Mouse (Mus musculus) kidney, embryonic 16.5 days (tissue): ENCODE data around the gene Gls2. TPM values are rescaled to one million over a fixed set of nuclear protein-coding genes. Genes with fewer than 3 reads are reported as not detected.
"Not testable (repeated sequence)": the region's sequence is repeated elsewhere in the genome, so short reads cannot be mapped to it uniquely, and the experiment has no call there.

Source experiments
- ATAC-seq: fragments of 200-750 bp; cut with Nextera tagmentation; 2 replicates; pipeline ENCODE4 v1.8.0; 2017; ENCODE audit warnings: moderate TSS enrichment; ENCODE audit not compliant: low FRiP score, low TSS enrichment
- H3K27ac ChIP-seq: fragments of 300-500 bp; sonication (generic); 2 replicates; pipeline ENCODE4 v1.5.1; 2014; ENCODE audit warnings: low read length
- H3K27me3 ChIP-seq: fragments of 300-500 bp; sonication (generic); 2 replicates; pipeline ENCODE4 v1.6.1; 2014; ENCODE audit warnings: low read length, control low read depth, mixed read lengths; ENCODE audit not compliant: insufficient read depth
- H3K36me3 ChIP-seq: fragments of 300-500 bp; sonication (generic); 2 replicates; pipeline ENCODE4 v1.6.1; 2014; ENCODE audit warnings: low read length, control low read depth, mixed read lengths; ENCODE audit not compliant: insufficient read depth
- H3K4me1 ChIP-seq: fragments of 300-500 bp; sonication (generic); 2 replicates; pipeline ENCODE4 v1.6.1; 2014; ENCODE audit warnings: low read length, control low read depth, mixed read lengths; ENCODE audit not compliant: insufficient read depth
- H3K4me2 ChIP-seq: fragments of 300-500 bp; sonication (generic); replicated peaks from 2 replicates; pipeline ENCODE4 v1.6.1; 2014; ENCODE audit warnings: low read depth, low read length
- H3K4me3 ChIP-seq: fragments of 300-500 bp; sonication (generic); 2 replicates; pipeline ENCODE4 v1.5.1; 2014; ENCODE audit warnings: mild to moderate bottlenecking, low read length
- H3K9ac ChIP-seq: fragments of 300-500 bp; sonication (generic); replicated peaks from 2 replicates; pipeline ENCODE4 v1.6.1; 2014; ENCODE audit warnings: low read length
- H3K9me3 ChIP-seq: fragments of 300-500 bp; sonication (generic); 2 replicates; pipeline ENCODE4 v1.6.1; 2016; ENCODE audit warnings: low read length, control low read depth
- WGBS: fragments of 180-500 bp; shearing (Covaris S2); extraction: QIAGEN DNeasy Blood & Tissue Kit; methylation state at CpG from one replicate; pipeline ENCODE4 v1.1.7; 2014; 5-methylcytosine and 5-hydroxymethylcytosine counted together
- polyA plus RNA-seq: library from polyadenylated mRNA; unstranded; fragments of >200 nt; fragmentation: Nextera tagmentation; extraction: Ambion mirVana; gene quantifications from 2 replicates; pipeline ENCODE4 v1.2.1, GENCODE M21; 2015

The Gls2 gene
- polyA plus RNA-seq, 1 experiment from 2014 or later, result 1.1 TPM

- peak; percentile 91 for ATAC-seq
- H3K4me2 ChIP-seq, result peak within 1 kb of the TSS; percentile 97
- WGBS, result under 1% methylated on average over 30 of the region's 30 CpGs
- no peaks in the 10 kb centered on the region for H3K9me3 ChIP-seq
- peaks cover 5% of the 10 kb centered on the region; the same call in 1 of the 2 replicates for H3K27me3 ChIP-seq
- peaks cover 2% of the 10 kb centered on the region; the same call in 1 of the 2 replicates for H3K36me3 ChIP-seq
- peak within 1 kb of the TSS; percentile 82 for H3K9ac ChIP-seq
- peaks cover 21% of the 10 kb centered on the region for H3K4me1 ChIP-seq
- H3K4me3 ChIP-seq, result peak within 1 kb of the TSS; percentile 76
- H3K27ac ChIP-seq, result peak within 1 kb of the TSS; percentile 41; the same call in 1 of the 2 replicates
These were observed 17.3 kb downstream of the Gls2 start, which contains the start of gene Spryd4 for GRCm38 (mm10) chr10:128211390-128212108. Spryd4 (minus strand) TSS chr10:128211807.

GRCm38 (mm10) chr10:128212148-128212547 lies 17.9 kb downstream of the Gls2 start:
- WGBS, result 56% methylated on average over 6 of the region's 6 CpGs

GRCm38 (mm10) chr10:128212871-128213323 lies 18.6 kb downstream of the Gls2 start:
- WGBS, result under 1% methylated on average over 18 of the region's 18 CpGs
- Histone ChIP-seq H3K36me3 (no peaks in the 10 kb centered on the region), H3K27ac (peak overlapping the region; percentile 43; the same call in 1 of the 2 replicates), H3K27me3 (peaks cover 5% of the 10 kb centered on the region; the same call in 1 of the 2 replicates), H3K4me3 (peak overlapping the region; percentile 45), H3K4me1 (peaks cover 21% of the 10 kb centered on the region), H3K9ac (peak overlapping the region; percentile 70), H3K4me2 (peak overlapping the region; percentile 72), H3K9me3 (no peaks in the 10 kb centered on the region)
- peak; percentile 59 for ATAC-seq

More at GRCm38 (mm10) chr10:128212148-128212547, 17.9 kb downstream of the Gls2 start:
- H3K4me2 ChIP-seq, result peak overlapping the region; percentile 97
- H3K4me1 ChIP-seq, result peaks cover 21% of the 10 kb centered on the region
- H3K36me3 ChIP-seq, result no peaks in the 10 kb centered on the region; the same call in 1 of the 2 replicates
- H3K27me3 ChIP-seq, result peaks cover 5% of the 10 kb centered on the region; the same call in 1 of the 2 replicates
- H3K9ac ChIP-seq, result peak overlapping the region; percentile 82
- no peak for ATAC-seq
- no peaks in the 10 kb centered on the region for H3K9me3 ChIP-seq
- H3K4me3 ChIP-seq, result peak overlapping the region; percentile 76
- H3K27ac ChIP-seq, result peak overlapping the region; percentile 41; the same call in 1 of the 2 replicates

GRCm38 (mm10) chr10:128214112-128214511 lies 19.9 kb downstream of the Gls2 start:
- not testable (repeated sequence) for H3K9me3 ChIP-seq, ATAC-seq
- H3K4me1 ChIP-seq, result peaks cover 21% of the 10 kb centered on the region

GRCm38 (mm10) chr10:128214981-128215380 lies 20.7 kb downstream of the Gls2 start:
- H3K9me3 ChIP-seq, result no peaks in the 10 kb centered on the region
- peaks cover 5% of the 10 kb centered on the region; the same call in 1 of the 2 replicates for H3K27me3 ChIP-seq
- no peak overlapping the region for H3K4me2 ChIP-seq
- H3K9ac ChIP-seq, result no peak overlapping the region
- H3K36me3 ChIP-seq, result no peaks in the 10 kb centered on the region
- no peak overlapping the region for H3K4me3 ChIP-seq
- 75% methylated on average over 5 of the region's 5 CpGs for WGBS
- ATAC-seq, result no peak
- no peak overlapping the region for H3K27ac ChIP-seq
- peaks cover 21% of the 10 kb centered on the region for H3K4me1 ChIP-seq

More at GRCm38 (mm10) chr10:128214112-128214511, 19.9 kb downstream of the Gls2 start:
- not testable (repeated sequence) for H3K4me3 ChIP-seq, H3K9ac ChIP-seq, H3K27ac ChIP-seq, H3K4me2 ChIP-seq, H3K27me3 ChIP-seq, H3K36me3 ChIP-seq
- 89% methylated on average over 4 of the region's 4 CpGs for WGBS

GRCm38 (mm10) chr10:128218387-128219117 lies 24.3 kb downstream of the Gls2 start:
- WGBS, result 93% methylated on average over 18 of the region's 18 CpGs
- Histone ChIP-seq H3K36me3 (no peaks in the 10 kb centered on the region), H3K4me1 (no peaks in the 10 kb centered on the region), H3K27me3 (peaks cover 1% of the 10 kb centered on the region; the same call in 1 of the 2 replicates), H3K9me3 (no peaks in the 10 kb centered on the region), H3K4me3 (no peak overlapping the region), H3K27ac (no peak overlapping the region), H3K9ac (no peak overlapping the region), H3K4me2 (no peak overlapping the region)
- ATAC-seq, result no peak

- Histone ChIP-seq H3K4me3 (no peak overlapping the region), H3K4me1 (no peaks in the 10 kb centered on the region), H3K4me2 (no peak overlapping the region), H3K36me3 (no peaks in the 10 kb centered on the region), H3K27me3 (no peaks in the 10 kb centered on the region), H3K27ac (no peak overlapping the region), H3K9ac (no peak overlapping the region), H3K9me3 (no peaks in the 10 kb centered on the region)
- no peak for ATAC-seq
- 48% methylated on average over 16 of the region's 16 CpGs for WGBS
These were observed 27.5 kb downstream of the Gls2 start for GRCm38 (mm10) chr10:128221533-128222286.

GRCm38 (mm10) chr10:128225064-128225463 lies 30.8 kb downstream of the Gls2 start:
- Histone ChIP-seq H3K9me3 (no peaks in the 10 kb centered on the region), H3K9ac (no peak overlapping the region), H3K4me1 (no peaks in the 10 kb centered on the region), H3K27me3 (no peaks in the 10 kb centered on the region), H3K27ac (no peak overlapping the region), H3K4me2 (no peak overlapping the region), H3K36me3 (no peaks in the 10 kb centered on the region), H3K4me3 (no peak overlapping the region)
- 48% methylated on average over 5 of the region's 5 CpGs for WGBS
- no peak for ATAC-seq

GRCm38 (mm10) chr10:128225538-128225937 lies 31.3 kb downstream of the Gls2 start, which contains the start of gene Mip:
Mip (plus strand) TSS chr10:128225838.
- Histone ChIP-seq H3K4me2 (no peak within 1 kb of the TSS), H3K9ac (no peak within 1 kb of the TSS)

More at GRCm38 (mm10) chr10:128225538-128225937, 31.3 kb downstream of the Gls2 start, which contains the start of gene Mip:
- WGBS, result 57% methylated on average over 4 of the region's 4 CpGs
- no peak for ATAC-seq
- H3K27ac ChIP-seq, result no peak within 1 kb of the TSS
- H3K36me3 ChIP-seq, result no peaks in the 10 kb centered on the region
- H3K4me3 ChIP-seq, result no peak within 1 kb of the TSS
- peaks cover under 1% of the 10 kb centered on the region for H3K4me1 ChIP-seq
- H3K27me3 ChIP-seq, result no peaks in the 10 kb centered on the region
- H3K9me3 ChIP-seq, result no peaks in the 10 kb centered on the region
